Mouse (Mus musculus): ENCODE results near the gene Tlr2. TPM values are rescaled to one million over a fixed set of nuclear protein-coding genes. Genes with fewer than 3 reads are reported as not detected.

Tlr2 gene
- total RNA-seq, 2 experiments from 2014 or later: 9.3 to 16.0 TPM

DNA sequence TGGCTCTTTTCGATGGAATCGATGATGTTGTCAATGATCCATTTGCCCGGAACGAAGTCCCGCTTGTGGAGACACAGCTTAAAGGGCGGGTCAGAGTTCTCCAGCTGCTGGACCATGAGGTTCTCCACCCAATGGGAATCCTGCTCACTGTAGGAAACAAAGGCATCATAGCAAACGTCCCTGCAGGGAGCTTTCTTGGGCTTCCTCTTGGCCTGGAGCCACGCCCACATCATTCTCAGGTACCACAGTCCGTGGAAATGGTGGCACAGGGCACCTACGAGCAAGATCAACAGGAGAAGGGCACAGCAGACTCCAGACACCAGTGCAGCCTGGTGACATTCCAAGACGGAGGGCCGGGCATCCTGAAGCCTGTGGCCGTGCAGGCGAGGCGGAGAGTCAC is 4.9 kb downstream of the Tlr2 start:
- ATAC-seq (replicated peaks; ENCODE audit: poor library complexity): no peak

- no peak for ATAC-seq (replicated peaks; ENCODE audit: poor library complexity)
Measured at GRCm38 (mm10) chr3:83828145-83828611, 13.4 kb downstream of the Tlr2 start.

- ATAC-seq (replicated peaks; ENCODE audit: poor library complexity): no peak
Measured at GRCm38 (mm10) chr3:83827684-83828083, 13.9 kb downstream of the Tlr2 start.

GRCm38 (mm10) chr3:83823774-83824173 is 17.8 kb downstream of the Tlr2 start:
- 0 out of 2 replicates have a peak, but pooled peaks have one; percentile 23 for ATAC-seq (replicated peaks; ENCODE audit: poor library complexity)

DNA sequence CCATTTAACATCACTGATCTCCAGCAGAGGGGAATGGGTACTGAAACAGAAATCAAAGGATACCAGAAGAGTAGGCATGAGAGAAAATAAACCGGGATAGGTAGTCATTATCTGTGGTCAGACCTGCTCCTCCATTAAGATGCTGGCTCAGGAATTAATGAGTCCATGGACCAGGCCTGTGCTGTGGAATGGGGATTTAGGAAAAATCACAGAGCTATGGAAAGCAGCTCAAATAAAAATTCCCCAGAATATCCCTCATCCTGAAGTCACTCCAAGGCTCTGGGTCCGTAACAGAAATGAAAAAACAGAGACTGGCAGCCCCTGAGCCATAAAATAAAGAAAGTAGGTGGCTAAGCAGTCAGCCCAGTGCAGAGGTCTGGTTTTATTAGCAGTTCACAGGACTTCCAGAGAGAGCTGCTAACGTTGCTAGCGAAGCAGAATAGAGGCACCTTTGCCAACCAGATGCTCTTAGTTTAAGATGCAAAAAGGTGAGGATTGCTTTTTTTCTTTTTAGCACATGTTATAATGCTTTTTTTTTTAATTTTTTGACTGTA is 25.1 kb downstream of the Tlr2 start:
- ATAC-seq (replicated peaks; ENCODE audit: poor library complexity): no peak

DNA sequence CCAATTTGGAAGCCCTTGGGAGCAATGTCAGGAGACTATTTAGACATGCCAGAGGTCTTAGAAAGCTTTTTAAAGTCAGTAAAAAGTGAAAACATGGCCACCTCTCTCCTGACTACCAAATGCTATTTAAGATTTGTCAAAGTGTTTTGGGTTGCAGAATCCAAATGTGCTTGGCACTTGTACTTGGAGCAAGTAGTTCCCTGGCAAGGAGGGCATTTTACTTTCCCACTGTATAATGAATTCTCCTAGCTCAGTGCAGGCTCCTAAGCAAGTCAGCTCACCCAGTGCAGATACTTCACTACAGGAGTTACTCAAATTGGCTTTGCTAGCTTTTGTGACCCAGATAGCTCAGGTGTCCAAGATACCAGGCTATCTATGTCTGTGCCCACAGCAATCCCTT is 28.7 kb downstream of the Tlr2 start:
- ATAC-seq (replicated peaks; ENCODE audit: poor library complexity): no peak

DNA sequence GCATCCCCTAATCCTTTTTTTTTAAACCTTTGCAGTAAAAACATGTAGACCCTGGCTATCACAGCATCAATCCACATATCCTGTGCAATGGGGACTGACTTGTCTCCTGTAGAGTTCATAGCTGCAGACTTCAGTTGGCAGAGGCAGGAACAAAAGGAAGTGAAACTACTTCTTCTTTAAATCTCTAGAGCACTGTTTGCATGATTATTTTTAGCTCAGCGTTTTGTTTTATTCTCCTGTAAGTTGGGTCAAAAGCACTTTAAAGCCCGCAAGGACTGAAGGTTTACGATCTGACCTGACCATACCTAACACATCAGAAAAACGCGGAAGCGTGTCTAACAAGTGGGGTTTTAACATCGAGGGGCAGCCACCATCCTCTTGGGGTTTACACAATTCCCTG is 29.6 kb downstream of the Tlr2 start:
- ATAC-seq (replicated peaks; ENCODE audit: poor library complexity): peak; percentile 80

- no peak for ATAC-seq (replicated peaks; ENCODE audit: poor library complexity)
Measured at GRCm38 (mm10) chr3:83808483-83808882, 33.1 kb downstream of the Tlr2 start.

DNA sequence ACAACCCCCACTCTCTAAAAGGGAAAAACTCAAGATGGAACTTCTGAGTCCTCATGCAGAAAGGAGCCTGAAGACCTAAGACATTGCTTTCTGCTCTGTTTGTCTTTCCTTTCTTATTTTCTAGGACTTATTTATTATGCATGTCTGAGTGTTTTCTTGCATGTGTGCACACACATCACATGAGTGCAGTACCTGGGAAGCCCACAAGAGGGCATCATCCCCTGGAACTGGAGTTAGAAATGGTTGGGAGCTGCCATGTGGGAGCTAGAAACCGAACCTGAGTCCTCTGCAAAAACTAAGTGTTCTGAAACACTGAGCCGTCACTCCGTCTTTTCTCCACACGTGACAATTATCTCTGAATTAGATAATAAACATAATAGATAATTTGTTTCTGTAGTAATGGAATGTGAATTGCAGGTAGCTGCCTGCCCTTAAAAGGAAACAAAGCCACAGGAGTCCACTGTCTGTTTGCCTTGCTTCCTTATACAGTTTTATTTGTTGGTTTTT is 39.9 kb downstream of the Tlr2 start:
- ATAC-seq (replicated peaks; ENCODE audit: poor library complexity): no peak

DNA sequence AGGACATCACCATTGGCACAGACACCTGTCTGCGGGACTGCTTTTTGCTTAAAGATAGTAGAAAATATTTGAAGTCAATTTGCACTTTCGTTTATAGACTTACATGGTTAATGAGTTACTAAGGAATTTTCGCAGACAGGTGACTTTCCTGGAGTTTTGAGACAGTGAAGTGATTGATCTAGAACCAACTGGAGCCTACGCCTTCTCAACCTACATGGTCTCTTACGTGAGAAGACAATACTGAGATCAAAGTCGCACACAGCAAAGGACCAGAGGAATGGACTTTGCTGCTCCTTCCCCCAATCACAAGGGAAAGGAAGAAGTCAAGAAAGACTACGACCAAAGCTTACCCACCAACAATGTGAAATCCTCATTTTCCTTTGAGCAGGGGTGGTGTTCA is 42.1 kb downstream of the Tlr2 start:
- no peak for ATAC-seq (replicated peaks; ENCODE audit: poor library complexity)

DNA sequence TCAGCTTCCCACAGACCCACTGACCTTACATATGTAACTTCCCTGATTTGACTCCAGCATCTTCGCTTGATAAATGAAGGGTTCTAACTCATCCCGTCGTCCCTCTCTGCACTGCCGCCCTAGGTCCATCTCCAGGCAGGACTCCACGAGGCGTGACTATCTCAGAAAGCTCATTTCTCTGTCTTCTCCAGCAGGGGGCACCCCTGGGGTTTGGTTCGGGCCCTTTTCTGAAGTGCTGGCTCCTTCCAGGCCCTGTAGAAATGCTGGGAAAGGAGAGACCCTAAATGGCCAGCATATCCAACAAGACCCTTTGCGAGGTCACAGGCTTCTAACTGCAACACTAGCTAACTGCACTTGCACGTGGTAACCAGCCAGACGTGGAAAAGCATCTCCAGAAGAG is 43.7 kb downstream of the Tlr2 start:
- peak; percentile 96 for ATAC-seq (replicated peaks; ENCODE audit: poor library complexity)

- peak; percentile 45; the same call in 1 of the 2 replicates for ATAC-seq (replicated peaks; ENCODE audit: poor library complexity)
Measured at GRCm38 (mm10) chr3:83797098-83797497, 44.5 kb downstream of the Tlr2 start.

GRCm38 (mm10) chr3:83791444-83791843 is 50.1 kb downstream of the Tlr2 start:
- ATAC-seq (replicated peaks; ENCODE audit: poor library complexity): no peak

DNA sequence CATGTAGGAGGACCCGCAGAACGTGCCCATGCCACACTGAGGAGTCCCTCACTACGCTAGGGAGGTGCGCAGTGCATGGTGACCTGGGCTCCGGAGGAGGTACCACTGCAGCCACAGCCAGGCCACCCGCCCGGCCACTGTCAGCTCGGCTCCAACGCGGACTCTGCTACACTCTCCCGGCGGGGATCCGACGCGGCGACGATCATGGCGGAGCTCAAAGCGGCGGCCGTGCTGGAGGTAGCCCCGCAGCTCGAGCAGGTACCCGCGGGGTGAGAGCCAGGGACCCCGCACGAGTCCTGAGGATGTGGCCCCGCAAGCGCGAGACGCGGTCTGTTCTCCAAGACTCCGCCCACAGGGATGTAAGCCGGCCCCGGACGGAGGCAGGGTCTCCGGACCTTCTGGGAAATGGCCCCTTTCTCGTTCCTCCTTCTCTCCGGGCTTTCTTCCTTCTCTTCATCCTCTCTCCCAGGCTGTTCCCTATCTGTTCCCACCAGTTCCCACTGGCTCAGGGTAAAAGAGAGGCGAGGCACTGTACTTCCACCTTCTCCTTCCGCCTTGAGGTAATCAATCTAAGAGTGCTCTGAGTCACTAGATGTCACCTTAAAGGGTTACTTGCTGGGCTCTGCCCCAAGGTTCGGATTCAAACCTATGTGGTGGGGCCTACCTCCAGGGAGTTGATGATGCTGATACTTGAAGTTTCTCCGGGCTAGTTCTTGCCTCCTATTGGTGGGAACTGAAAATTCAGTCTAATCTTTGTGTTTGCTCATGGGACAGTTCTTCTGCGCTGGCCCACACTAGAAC is 51.7 kb downstream of the Tlr2 start:
- ATAC-seq (replicated peaks; ENCODE audit: poor library complexity): peak; percentile 57

- ATAC-seq (replicated peaks; ENCODE audit: poor library complexity): no peak
Measured at GRCm38 (mm10) chr3:83787776-83788305, 53.7 kb downstream of the Tlr2 start.

GRCm38 (mm10) chr3:83787086-83787485 is 54.5 kb downstream of the Tlr2 start:
- no peak for ATAC-seq (replicated peaks; ENCODE audit: poor library complexity)

Other genes with a start within 250 kb of the Tlr2 start
- not detected in 2 replicates for gene Sfrp2, start 75.4 kb downstream of the Tlr2 start, total RNA-seq (2015)
- not detected in 2 replicates for gene Sfrp2, start 75.4 kb downstream of the Tlr2 start, total RNA-seq (2017)
- 61.4 and 62.0 TPM in 2 replicates for gene Tmem131l, start 198.4 kb upstream of the Tlr2 start, total RNA-seq (2015)
- 28.3 and 34.7 TPM in 2 replicates for gene Tmem131l, start 198.4 kb upstream of the Tlr2 start, total RNA-seq (2017)